Mouse (Mus musculus): ENCODE measurements around the gene Sptssa.

- no peak for TF ChIP-seq CTCF (conservative IDR thresholded peaks at IDR 0.05 in 1 of 2, IDR thresholded peaks at IDR 0.05 in 1 of 2; ENCODE audit: low read depth in 2 of 2, low read length in 2 of 2)
- TF ChIP-seq USF1 (IDR thresholded peaks at IDR 0.05; ENCODE audit: low read depth, low read length), result no peak
- no peak for TF ChIP-seq ETS1 (conservative IDR thresholded peaks at IDR 0.05; ENCODE audit: low read depth, low read length)
- no peak for TF ChIP-seq ZNF384 (IDR thresholded peaks at IDR 0.05; ENCODE audit: low read depth, low read length)
- TF ChIP-seq SIN3A (IDR thresholded peaks at IDR 0.05; ENCODE audit: low read length), result no peak
- TF ChIP-seq POLR2A (IDR thresholded peaks at IDR 0.05; ENCODE audit: low read depth, low read length), result no peak
- TF ChIP-seq MAX (IDR thresholded peaks at IDR 0.05; ENCODE audit: low read length), result no peak
- TF ChIP-seq EP300 (IDR thresholded peaks at IDR 0.05; ENCODE audit: low read length), result no peak
Measured at GRCm38 (mm10) chr12:54605203-54605602, 51.2 kb downstream of the Sptssa start.

All from CH12.LX (cell line).